ENCODE assay signal across 35 mouse cellular contexts in genomic region chr9:46188370-46188769, GRCm38 (mm10). TPM values are rescaled to one million over a fixed set of nuclear protein-coding genes. Genes with fewer than 3 reads are reported as not detected.
DNase-seq lines count a peak whose midpoint lies in the region; TF ChIP-seq lines count a peak whose summit lies in the region.
"Had no signal": no experiment of that assay in that cellular context is flagged by ENCODE, and none has a peak within 500 bp of the region (broad histone marks: within the 10 kb centered on the region; RNA-seq: fewer than 3 reads in every experiment).

No protein-coding gene starts in this region.

- peak overlapping the region; percentile 28 for H3K27ac ChIP-seq in layer of hippocampus, adult 2 months
- H3K27ac ChIP-seq in heart, embryonic 10.5 days = no peak overlapping the region
- H3K27ac ChIP-seq: forebrain, embryonic 10.5 days; kidney, embryonic 15.5 days; liver, embryonic 14.5 days; midbrain, embryonic 12.5 days had no signal

- no peak for DNase-seq in layer of hippocampus, adult 2 months (ENCODE audit: low spot score in 2 of 2)
- no peak for DNase-seq in layer of hippocampus, postnatal 36 days
- peak; percentile 91 for DNase-seq in 3T3-L1 (ENCODE audit: low read depth, low spot score)
- DNase-seq in Muller cell, postnatal 12 days (ENCODE audit: inconsistent ontology term) = peak; percentile 48
- DNase-seq in fibroblast of lung, adult 2 months (ENCODE audit: low read depth) = peak; percentile 62
- DNase-seq in heart, embryonic 10.5 days (ENCODE audit: low spot score) = no peak
- DNase-seq in left cerebral cortex, adult 18-20 months (ENCODE audit: low spot score in 2 of 2) = no peak
- DNase-seq: adrenal gland, postnatal 10 days; cerebellum, adult 9-11 months; gastrocnemius, postnatal 10 days; heart, postnatal 14 days; kidney, adult 18-20 months; kidney, postnatal 25 days; liver; lung, adult 2 months; right cerebral cortex, adult 18-20 months; spleen, adult 18-20 months; thymus, postnatal 14 days had no signal

- H3K4me1 ChIP-seq in heart, embryonic 10.5 days = peaks cover 16% of the 10 kb centered on the region; the same call in 1 of the 2 replicates
- H3K4me1 ChIP-seq: hindbrain, embryonic 10.5 days; midbrain, embryonic 12.5 days had no signal

- TF ChIP-seq CTCF in layer of hippocampus, adult 2 months (conservative IDR thresholded peaks at IDR 0.05) = no peak

- WGBS in heart, embryonic 10.5 days = 89% methylated on average over 4 of the region's 4 CpGs

- no peaks in the 10 kb centered on the region for H3K36me3 ChIP-seq in heart, embryonic 10.5 days
- H3K36me3 ChIP-seq: hindbrain, embryonic 10.5 days; midbrain, embryonic 12.5 days had no signal

- H3K4me3 ChIP-seq in layer of hippocampus, adult 2 months = no peak overlapping the region
- H3K4me3 ChIP-seq in heart, embryonic 10.5 days = no peak overlapping the region
- H3K4me3 ChIP-seq: forebrain, embryonic 10.5 days; hindbrain, embryonic 10.5 days; kidney, embryonic 15.5 days; midbrain, embryonic 12.5 days had no signal

- no peaks in the 10 kb centered on the region for H3K9me3 ChIP-seq in heart, embryonic 10.5 days
- H3K9me3 ChIP-seq: forebrain, embryonic 10.5 days; hindbrain, embryonic 10.5 days; kidney, embryonic 15.5 days; midbrain, embryonic 12.5 days had no signal

- H3K27me3 ChIP-seq in heart, embryonic 10.5 days (ENCODE audit: insufficient read depth, poor library complexity, severe bottlenecking) = no peaks in the 10 kb centered on the region
- H3K27me3 ChIP-seq: kidney, embryonic 15.5 days; midbrain, embryonic 12.5 days had no signal

RNA-seq across cellular contexts. Expression of gene Apoa1, which starts 40.0 kb away (rescaled TPM):
- not detected for total RNA-seq in layer of hippocampus, adult 2 months (2021)
- not detected for total RNA-seq in layer of hippocampus, postnatal 36 days (2021)
- 4.3 and 124 TPM in 2 replicates for polyA plus RNA-seq in heart, embryonic 10.5 days (2016; fragmentation: Nextera tagmentation; extraction: Ambion mirVana)
- total RNA-seq in left cerebral cortex, adult 18-20 months (2021) = not detected
- total RNA-seq: heart, adult 8-10 months; megakaryocyte progenitor cell, adult 5-6 weeks had no signal
- polyA plus RNA-seq: activated CD4-positive, CD25-positive, alpha-beta regulatory T cell, adult 4 months had no signal

RNA-seq across cellular contexts. Expression of gene Apoc3, which starts 47.1 kb away (rescaled TPM):
- total RNA-seq in layer of hippocampus, adult 2 months (2021) = 1 to 10 TPM in 1 of 2 experiments, not detected in 1; 1.0 TPM
- total RNA-seq in layer of hippocampus, postnatal 36 days (2021) = 1 to 10 TPM in 1 of 2 experiments, not detected in 1; 1.4 TPM
- polyA plus RNA-seq in heart, embryonic 10.5 days (2016; fragmentation: Nextera tagmentation; extraction: Ambion mirVana) = not detected in 2 replicates
- 1 to 10 TPM in 1 of 2 experiments, not detected in 1; 1.9 TPM for total RNA-seq in left cerebral cortex, adult 18-20 months (2021)
- total RNA-seq: gastrocnemius, postnatal 10 days; heart, adult 8-10 months; heart, postnatal 14 days; layer of hippocampus, postnatal 14 days; left cerebral cortex, postnatal 4 days; megakaryocyte progenitor cell, adult 5-6 weeks; MEL had no signal
- polyA plus RNA-seq: activated CD4-positive, CD25-positive, alpha-beta regulatory T cell, adult 4 months; forebrain, embryonic 10.5 days; forebrain, embryonic 16.5 days; heart, embryonic 14.5 days; hindbrain, embryonic 10.5 days; hindbrain, embryonic 16.5 days; midbrain, embryonic 12.5 days; neural tube, embryonic 14.5 days had no signal

RNA-seq across cellular contexts. Expression of gene Apoa4, which starts 52.1 kb away (rescaled TPM):
- total RNA-seq in layer of hippocampus, adult 2 months (2021) = not detected
- total RNA-seq in layer of hippocampus, postnatal 36 days (2021) = not detected
- 0.07 and 1.2 TPM in 2 replicates for polyA plus RNA-seq in heart, embryonic 10.5 days (2016; fragmentation: Nextera tagmentation; extraction: Ambion mirVana)
- not detected for total RNA-seq in left cerebral cortex, adult 18-20 months (2021)
- total RNA-seq: gastrocnemius, postnatal 10 days; heart, adult 8-10 months; layer of hippocampus, adult 18-20 months; layer of hippocampus, postnatal 14 days; left cerebral cortex, postnatal 4 days; megakaryocyte progenitor cell, adult 5-6 weeks; MEL had no signal
- polyA plus RNA-seq: activated CD4-positive, CD25-positive, alpha-beta regulatory T cell, adult 4 months; forebrain, embryonic 10.5 days; forebrain, embryonic 16.5 days; gonadal fat pad, adult 2 months; heart, embryonic 14.5 days; hindbrain, embryonic 10.5 days; hindbrain, embryonic 16.5 days; kidney, embryonic 15.5 days; midbrain, embryonic 12.5 days; neural tube, embryonic 14.5 days had no signal

Comparison
In these comparisons a context has a peak if more than half of its experiments do, and no peak if none do; other contexts are left out.
1. DNase-seq: peak in 3T3-L1 (single experiment), Muller cell, postnatal 12 days (single experiment) and fibroblast of lung, adult 2 months (single experiment); none in layer of hippocampus, adult 2 months (0 of 2), layer of hippocampus, postnatal 36 days (0 of 2), heart, embryonic 10.5 days (single experiment) and left cerebral cortex, adult 18-20 months (0 of 2).